Mouse (Mus musculus) pancreas, adult 10 weeks (tissue): ENCODE data around the gene Acadvl. TPM values are rescaled to one million over a fixed set of nuclear protein-coding genes. Genes with fewer than 3 reads are reported as not detected.

Source experiments
- polyA plus RNA-seq: library from polyadenylated mRNA; stranded (reverse); fragments of 350-450 nt; fragmentation: Illumina TruSeq; extraction: RNeasy Lipid Tissue Mini Kit (QIAGEN cat#74804); gene quantifications from one replicate; pipeline ENCODE4 v1.2.3, GENCODE M21; 2015; ENCODE audit warnings: low read depth, low replicate concordance; ENCODE audit not compliant: insufficient read depth

Gene Acadvl
- 25.2 TPM for polyA plus RNA-seq

GRCm38 (mm10) chr11:70014880-70015558 lies at the start of gene Acadvl:
Gene Acadvl (minus strand): TSS chr11:70015411.

GRCm38 (mm10) chr11:70053898-70054570 lies 38.8 kb upstream of the Acadvl start, which contains the start of gene Asgr1:
Gene Asgr1 (plus strand): TSS chr11:70054085.

GRCm38 (mm10) chr11:70016669-70017068 lies 1.5 kb upstream of the Acadvl start, which contains the start of gene Dlg4:
Gene Dlg4 (plus strand): TSS chr11:70016942.

GRCm38 (mm10) chr11:70000396-70000898 lies 14.8 kb downstream of the Acadvl start, which contains the start of gene Dvl2:
Gene Dvl2 (plus strand): TSS chr11:70000595.

GRCm38 (mm10) chr11:69995391-69995960 lies 19.7 kb downstream of the Acadvl start, which contains the start of gene Phf23:
Gene Phf23 (plus strand): TSS chr11:69995777.

GRCm38 (mm10) chr11:69990850-69991691 lies 24.1 kb downstream of the Acadvl start, which contains the start of gene Gabarap:
Gene Gabarap (plus strand): TSS chr11:69991143.

GRCm38 (mm10) chr11:69982225-69982624 lies 33.0 kb downstream of the Acadvl start, which contains the start of gene Elp5:
Gene Elp5 (minus strand): TSS chr11:69982517.

GRCm38 (mm10) chr11:69981141-69981762 lies 34.0 kb downstream of the Acadvl start, which contains the start of gene Ctdnep1:
Gene Ctdnep1 (plus strand): TSS chr11:69981156.

GRCm38 (mm10) chr11:69964650-69965270 lies 50.5 kb downstream of the Acadvl start, which contains the start of gene Cldn7:
Gene Cldn7 (plus strand): TSS chr11:69964779.

Other genes starting within 250 kb of the Acadvl start
- gene Zbtb4, start 249.5 kb downstream of the Acadvl start, polyA plus RNA-seq, result 7.3 TPM
- gene Chrnb1, start 219.5 kb downstream of the Acadvl start, polyA plus RNA-seq, result 3.0 TPM
- gene Fgf11, start 213.6 kb downstream of the Acadvl start, polyA plus RNA-seq, result 1.2 TPM
- 1.6 TPM for gene Tmem102, start 209.8 kb downstream of the Acadvl start, polyA plus RNA-seq
- gene Gm39566, start 200.1 kb downstream of the Acadvl start, polyA plus RNA-seq, result not detected
- gene Spem2, start 196.9 kb downstream of the Acadvl start, polyA plus RNA-seq, result not detected
- not detected for gene Spem1, start 193.2 kb downstream of the Acadvl start, polyA plus RNA-seq
- 6.3 TPM for gene Nlgn2, start 177.6 kb downstream of the Acadvl start, polyA plus RNA-seq
- gene Tmem256, start 176.9 kb downstream of the Acadvl start, polyA plus RNA-seq, result 73.9 TPM
- gene Plscr3, start 169.0 kb downstream of the Acadvl start, polyA plus RNA-seq, result 8.3 TPM
- gene Tnk1, start 156.7 kb downstream of the Acadvl start, polyA plus RNA-seq, result 6.0 TPM
- not detected for gene Tmem95, start 137.4 kb downstream of the Acadvl start, polyA plus RNA-seq
- gene Kctd11, start 134.0 kb downstream of the Acadvl start, polyA plus RNA-seq, result 1.4 TPM
- 0.87 TPM for gene Acap1, start 119.9 kb downstream of the Acadvl start, polyA plus RNA-seq
- not detected for gene 2810408A11Rik, start 114.4 kb downstream of the Acadvl start, polyA plus RNA-seq
- 12.3 TPM for gene Neurl4, start 114.3 kb downstream of the Acadvl start, polyA plus RNA-seq
- 25.1 TPM for gene Gps2, start 101.5 kb downstream of the Acadvl start, polyA plus RNA-seq
- gene Eif5a, start 93.5 kb downstream of the Acadvl start, polyA plus RNA-seq, result 133 TPM
- 1.6 TPM for gene Ybx2, start 79.6 kb downstream of the Acadvl start, polyA plus RNA-seq
- gene Slc2a4, start 67.2 kb downstream of the Acadvl start, polyA plus RNA-seq, result 3.1 TPM
- gene Cldn7, start 50.6 kb downstream of the Acadvl start, polyA plus RNA-seq, result 21.0 TPM
- 42.3 TPM for gene Ctdnep1, start 34.3 kb downstream of the Acadvl start, polyA plus RNA-seq
- gene Elp5, start 32.9 kb downstream of the Acadvl start, polyA plus RNA-seq, result 22.5 TPM
- 186 TPM for gene Gabarap, start 24.3 kb downstream of the Acadvl start, polyA plus RNA-seq
- gene Phf23, start 19.6 kb downstream of the Acadvl start, polyA plus RNA-seq, result 15.8 TPM
- gene Dvl2, start 14.8 kb downstream of the Acadvl start, polyA plus RNA-seq, result 6.6 TPM
- 8.8 TPM for gene Dlg4, start 1.5 kb upstream of the Acadvl start, polyA plus RNA-seq
- gene Asgr1, start 38.7 kb upstream of the Acadvl start, polyA plus RNA-seq, result not detected
- not detected for gene Asgr2, start 77.2 kb upstream of the Acadvl start, polyA plus RNA-seq
- 8.1 TPM for gene Mgl2, start 114.9 kb upstream of the Acadvl start, polyA plus RNA-seq
- gene Clec10a, start 140.8 kb upstream of the Acadvl start, polyA plus RNA-seq, result 6.6 TPM
- gene Slc16a11, start 197.3 kb upstream of the Acadvl start, polyA plus RNA-seq, result 1.8 TPM
- 1.4 TPM for gene Slc16a13, start 205.7 kb upstream of the Acadvl start, polyA plus RNA-seq
- 3.7 TPM for gene Bcl6b, start 214.4 kb upstream of the Acadvl start, polyA plus RNA-seq
- gene 0610010K14Rik, start 222.5 kb upstream of the Acadvl start, polyA plus RNA-seq, result 18.4 TPM
- 8.0 TPM for gene Gm21988, start 224.4 kb upstream of the Acadvl start, polyA plus RNA-seq
- 80.2 TPM for gene Rnasek, start 224.4 kb upstream of the Acadvl start, polyA plus RNA-seq
- 3.0 TPM for gene Alox12, start 239.9 kb upstream of the Acadvl start, polyA plus RNA-seq